Mouse (Mus musculus) right cerebral cortex, postnatal 14 days (tissue): ENCODE results near the gene Kcnj16.
A peak's percentile ranks its signal among the peaks of the same experiment; 100 is the strongest.

Experiments used
- DNase-seq: peaks from one replicate; pipeline ENCODE4 v3.0.0; 2022

The Kcnj16 gene

DNA sequence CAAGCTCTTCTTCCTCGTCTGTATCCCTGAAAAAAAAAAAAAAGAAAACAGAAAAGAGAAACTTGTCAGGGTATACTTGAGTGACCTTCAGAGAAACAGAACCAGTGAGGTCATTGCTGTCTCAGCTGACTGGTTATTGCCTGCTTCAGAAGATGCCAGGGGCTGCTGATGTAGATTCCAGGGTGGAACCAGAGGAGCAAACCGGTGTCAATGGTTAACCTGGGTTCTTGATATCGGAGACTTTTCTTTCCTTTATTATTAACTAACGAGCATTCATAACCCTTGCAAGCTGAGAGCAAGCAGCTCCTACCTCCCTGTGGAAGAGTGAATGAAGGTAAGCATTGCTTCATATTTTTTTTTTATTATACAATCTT is at the start of gene Kcnj16:
TSS of gene Kcnj16 (plus strand) at position 272 of the 374 bp plus-strand sequence.
- no peak for DNase-seq

DNA sequence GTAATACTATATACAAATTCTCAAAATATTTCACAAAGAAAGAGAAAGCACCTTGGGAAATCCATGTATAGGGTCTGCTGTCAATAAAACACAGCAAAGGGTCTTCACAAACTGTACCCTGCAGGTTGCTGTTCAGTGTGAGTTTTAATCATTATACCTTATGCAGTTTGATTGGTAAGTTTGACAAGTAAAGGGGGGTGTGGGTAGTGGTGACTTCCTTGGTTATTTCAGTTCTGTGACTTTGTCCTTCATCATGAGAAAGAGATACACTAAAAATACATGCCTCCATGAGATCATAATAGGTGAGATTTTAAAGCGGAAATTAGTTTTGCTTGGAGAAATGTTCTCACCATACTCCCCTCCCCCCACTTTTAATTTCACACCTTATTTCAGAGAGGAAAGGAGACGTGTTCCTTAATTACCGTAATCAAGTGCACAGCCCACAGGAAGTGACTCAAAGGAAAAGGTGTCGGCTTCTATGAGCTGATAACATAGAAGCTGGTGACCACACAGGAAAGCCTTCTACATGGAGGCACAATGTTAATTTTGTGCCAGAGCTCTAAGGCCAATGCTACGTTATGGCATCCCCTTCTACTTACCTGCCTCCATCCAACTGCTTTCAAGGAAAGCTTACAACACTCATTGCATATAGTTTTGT is 48.9 kb upstream of the Kcnj16 start:
- DNase-seq: no peak

DNA sequence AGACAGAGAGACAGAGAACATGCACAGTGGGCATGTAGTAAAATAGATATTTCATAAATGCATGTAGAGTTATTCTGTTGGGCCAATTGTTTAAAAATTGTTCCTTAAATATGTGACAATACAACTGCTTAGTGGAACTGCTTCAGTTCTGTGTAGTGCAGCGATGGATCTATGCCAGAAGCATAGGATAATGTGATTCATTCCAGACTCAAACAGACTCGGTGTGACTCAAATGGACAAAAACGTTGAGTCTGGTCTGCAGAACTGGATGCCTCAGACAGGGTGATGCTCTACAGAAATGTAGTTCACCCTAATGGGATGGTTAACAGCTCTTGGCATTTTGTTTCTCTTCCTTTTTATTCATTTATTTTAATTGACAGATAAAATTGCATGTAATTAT is 32.1 kb upstream of the Kcnj16 start:
- DNase-seq: no peak

DNA sequence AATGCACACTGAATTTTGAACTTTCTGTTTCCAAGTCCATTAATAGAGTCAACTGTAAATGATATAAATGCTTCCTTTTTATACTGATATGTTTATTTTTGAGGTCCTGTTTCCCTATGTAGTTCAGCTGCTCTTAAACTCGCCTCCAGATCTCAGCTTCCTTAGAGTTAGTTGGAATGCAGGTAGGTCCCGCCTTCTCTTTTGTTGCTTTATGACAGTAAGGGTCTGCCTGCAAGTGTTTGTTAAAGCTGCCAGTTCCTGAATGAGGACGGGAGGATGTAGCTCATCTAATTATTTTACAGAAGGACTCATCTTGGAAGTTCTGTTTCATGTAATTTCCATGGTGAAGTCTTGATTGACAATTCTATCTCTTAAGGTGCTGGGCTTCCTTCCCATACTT is 25.6 kb upstream of the Kcnj16 start:
- no peak for DNase-seq

DNA sequence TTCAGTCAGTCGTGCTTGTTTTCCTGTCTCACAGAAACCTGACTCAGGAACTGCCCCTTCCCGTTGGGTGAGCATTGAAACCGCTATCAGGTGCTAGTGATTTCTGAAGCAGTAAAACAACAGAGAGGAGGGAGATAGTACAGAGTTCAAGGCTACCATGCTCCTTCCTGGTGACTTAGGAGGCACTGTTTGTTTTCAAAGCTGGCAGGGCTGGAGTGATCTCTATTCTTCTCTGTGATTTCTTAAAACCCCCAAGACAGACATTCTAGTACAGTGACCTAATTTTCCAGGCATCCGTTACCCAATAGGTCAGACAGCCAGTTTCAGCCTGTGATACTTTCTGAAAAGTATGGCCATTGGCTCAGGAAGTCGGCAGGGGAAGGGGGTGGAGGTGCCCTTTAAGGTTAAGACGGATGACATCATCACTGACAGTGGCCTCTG is 25.1 kb upstream of the Kcnj16 start:
- DNase-seq: no peak

DNA sequence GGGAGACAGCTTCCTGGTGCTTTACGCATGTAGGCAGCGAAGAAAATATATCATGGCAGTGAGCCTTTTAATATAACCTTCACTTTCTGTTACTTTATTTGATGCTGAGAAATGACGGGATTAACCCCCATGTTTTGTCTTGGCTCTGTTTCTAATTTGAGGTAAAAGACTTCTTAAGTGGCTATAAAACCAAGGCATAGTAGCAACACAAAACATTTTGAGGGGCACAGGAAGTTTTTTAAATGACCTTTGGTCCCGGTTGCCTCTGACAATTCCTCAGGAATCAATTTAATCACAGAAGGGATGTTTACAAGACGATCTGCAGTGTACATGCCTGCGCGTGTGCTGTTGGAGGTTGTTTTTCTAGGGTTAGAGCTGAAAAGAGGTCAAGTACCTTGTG is 11.2 kb upstream of the Kcnj16 start:
- no peak for DNase-seq

DNA sequence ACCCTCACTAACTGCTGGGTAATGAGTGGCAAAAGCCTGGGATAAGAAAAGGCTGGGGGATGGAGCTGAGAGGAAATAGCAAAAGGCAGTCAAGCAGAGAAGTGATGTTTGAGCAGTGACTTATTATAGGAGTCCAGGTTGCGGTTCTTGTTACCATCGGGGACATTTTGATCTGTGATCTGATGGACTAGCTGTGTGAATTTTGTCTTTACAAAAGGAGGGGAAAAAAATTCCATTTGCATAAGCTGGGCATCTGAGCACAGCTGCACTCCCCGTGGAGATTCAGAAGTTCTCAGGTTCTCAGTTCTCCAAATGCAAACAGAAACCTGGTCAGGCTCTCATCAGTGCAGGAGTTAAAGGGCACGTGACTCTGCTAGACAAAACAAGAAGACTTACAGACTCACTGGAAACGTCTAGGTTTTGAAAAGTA is 6.2 kb upstream of the Kcnj16 start:
- DNase-seq: no peak

DNA sequence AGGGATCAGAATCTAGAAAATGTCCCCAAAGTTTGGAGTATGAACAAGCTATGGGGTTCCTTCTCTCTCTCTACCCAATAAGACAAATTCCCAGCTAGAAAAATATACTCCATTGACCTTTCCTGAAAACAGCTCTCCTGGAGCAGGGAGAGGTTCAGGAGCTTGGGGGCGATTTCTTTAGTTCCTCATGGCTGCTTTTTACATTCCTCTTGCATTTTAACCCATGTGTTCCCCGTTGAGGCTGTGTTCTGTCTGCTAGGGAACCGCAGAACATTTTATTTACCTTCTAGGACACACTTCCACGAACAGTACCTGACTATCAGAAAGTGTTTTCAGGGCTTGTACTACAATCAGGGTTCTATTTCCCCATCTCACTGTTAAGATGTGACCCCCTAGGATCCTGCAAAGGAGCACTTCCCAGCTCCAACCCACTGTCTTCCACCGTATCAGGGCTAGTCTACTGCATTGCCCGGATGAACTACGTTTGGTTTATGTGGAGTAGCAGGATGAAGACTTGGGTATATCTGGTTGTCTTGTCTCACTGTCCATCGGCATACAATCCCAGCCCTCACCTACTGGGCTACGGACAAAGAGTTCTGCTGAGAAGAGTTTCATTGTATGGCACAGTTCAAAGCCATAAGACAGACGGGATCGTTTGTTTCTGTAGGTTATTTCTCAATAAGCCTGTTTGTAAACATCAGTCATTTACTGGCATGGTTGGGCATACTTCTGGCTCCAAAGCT is 643 bp upstream of the Kcnj16 start:
- no peak for DNase-seq

DNA sequence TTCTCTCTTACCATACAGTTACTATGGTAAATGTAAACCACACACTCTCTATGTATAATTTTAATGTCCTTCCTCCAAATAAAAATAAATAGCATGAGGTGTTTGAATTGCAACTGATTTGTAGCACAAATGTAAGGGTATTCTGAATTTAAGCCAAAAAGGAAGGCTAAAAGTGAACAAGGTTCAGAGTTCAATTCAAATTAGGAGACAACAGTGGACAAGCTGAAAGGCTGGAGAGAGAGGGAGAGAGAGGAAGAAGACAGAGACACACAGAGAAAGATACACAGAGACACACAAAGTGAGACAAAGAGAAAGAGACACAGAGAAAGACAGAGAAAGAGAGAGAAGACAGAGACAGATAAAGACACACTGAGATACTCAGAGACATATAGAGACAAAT is 1.1 kb downstream of the Kcnj16 start:
- no peak for DNase-seq

DNA sequence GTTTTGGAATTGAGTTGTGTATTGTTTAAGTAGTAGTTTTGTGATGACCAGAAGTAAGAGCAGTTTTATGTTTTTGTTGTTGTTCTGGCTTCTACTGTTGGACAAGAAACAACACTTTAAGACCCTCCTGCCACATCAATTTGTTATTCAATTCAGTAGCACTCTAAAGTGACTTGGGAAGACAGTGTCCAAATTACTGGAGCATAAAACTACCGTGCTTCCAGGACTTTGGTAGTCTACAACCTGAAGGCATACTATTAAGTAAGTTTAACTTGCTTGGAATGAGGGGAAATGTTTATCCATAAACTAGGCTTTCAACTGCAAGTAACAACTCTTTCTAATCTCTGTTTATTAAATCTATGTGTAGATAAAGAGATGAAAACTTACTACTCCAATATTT is 17.7 kb downstream of the Kcnj16 start:
- no peak for DNase-seq

DNA sequence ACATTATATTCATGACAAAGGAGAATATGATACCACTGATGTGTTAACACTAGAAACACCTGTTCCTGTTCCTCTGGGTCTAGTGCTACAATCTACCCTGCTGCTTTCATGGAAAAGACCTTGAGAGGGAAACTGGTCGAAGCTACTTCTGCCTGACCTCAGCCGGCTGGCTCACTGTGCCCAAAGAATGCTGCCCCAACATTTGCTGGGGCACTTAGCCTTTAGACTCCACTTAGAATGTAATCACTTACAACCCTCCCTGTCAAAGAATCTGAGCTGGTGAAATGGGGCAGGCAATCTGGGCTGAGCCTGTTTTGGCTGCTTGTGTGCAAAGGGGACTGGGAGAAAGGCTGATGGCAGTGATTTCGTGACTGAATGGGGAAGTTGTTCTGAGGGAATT is 18.1 kb downstream of the Kcnj16 start:
- no peak for DNase-seq

DNA sequence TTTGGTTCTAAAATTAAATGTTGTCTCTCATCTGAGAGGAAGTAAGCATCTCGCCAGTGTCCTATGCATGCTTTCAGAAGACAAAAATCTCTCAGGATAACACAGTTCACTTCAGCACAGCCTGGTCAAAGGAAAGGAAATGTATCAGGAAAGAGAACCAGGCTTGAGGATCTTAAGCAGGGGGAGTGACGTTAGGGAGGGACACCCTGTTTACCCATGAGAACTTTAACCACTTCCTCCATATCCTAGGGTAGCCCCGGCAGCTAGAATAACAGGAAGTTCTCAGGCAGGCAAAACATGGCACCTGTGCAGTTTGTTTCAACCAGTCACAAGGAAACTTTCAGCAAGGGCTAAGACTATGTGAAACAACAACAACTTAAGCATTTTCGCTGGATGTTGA is 25.8 kb downstream of the Kcnj16 start:
- no peak for DNase-seq

DNA sequence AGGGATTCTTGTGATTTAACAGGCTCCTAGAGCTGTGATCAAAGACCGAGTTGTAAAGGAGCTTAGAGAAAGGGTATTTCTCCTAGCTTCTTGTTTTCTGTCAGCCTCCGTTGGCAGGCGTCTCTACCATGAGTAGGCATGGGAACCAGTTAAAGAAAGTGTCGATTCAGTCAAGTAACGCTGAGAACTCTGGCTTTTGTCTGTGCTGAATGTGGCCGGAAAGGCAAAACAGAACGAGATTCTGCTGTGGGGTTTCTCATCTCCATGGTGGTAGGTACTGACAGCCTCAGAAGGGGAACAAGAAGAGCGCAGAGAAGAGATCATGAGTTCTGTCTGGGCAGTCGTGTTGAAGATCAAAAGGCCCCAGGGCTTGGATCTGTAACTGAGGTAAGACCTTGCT is 29.4 kb downstream of the Kcnj16 start:
- peak; percentile 5 for DNase-seq

DNA sequence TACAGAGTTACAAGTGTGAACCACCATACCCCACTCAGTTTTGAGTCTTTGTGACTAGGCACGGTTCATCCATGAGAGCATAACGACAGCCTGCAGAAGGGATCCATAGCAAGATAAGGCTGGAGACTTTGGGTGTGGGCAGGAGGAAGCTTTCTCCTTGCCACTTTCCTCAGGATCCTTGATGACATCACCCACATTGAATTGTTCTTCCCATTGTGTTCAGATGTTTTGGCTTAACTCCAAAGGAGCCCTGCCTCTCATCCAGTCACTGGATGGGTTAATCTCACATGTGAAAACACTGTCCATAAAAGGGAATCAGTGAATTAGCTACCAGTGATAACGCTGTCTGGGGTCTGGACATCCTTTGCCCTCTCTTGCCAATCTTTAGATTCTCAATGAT is 37.3 kb downstream of the Kcnj16 start:
- no peak for DNase-seq

DNA sequence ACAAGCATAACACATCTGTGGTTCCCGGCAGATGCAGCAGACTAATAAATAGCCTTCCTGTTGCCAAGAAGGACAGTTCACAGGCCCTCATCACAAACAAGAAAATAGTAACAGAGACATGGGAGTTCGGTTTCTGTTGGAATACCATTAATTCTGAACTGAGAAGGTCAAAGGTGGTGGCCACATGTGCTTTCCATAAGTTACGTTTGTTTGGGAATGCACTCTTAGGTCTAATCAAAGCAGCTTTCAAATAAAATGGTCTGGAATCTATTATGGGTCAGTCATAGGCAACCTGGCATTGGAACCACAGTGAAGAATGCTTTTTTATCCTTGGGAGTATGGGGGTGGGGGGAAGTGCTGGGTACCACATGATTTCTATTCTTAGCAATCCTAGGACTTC is 41.6 kb downstream of the Kcnj16 start:
- DNase-seq: no peak

DNA sequence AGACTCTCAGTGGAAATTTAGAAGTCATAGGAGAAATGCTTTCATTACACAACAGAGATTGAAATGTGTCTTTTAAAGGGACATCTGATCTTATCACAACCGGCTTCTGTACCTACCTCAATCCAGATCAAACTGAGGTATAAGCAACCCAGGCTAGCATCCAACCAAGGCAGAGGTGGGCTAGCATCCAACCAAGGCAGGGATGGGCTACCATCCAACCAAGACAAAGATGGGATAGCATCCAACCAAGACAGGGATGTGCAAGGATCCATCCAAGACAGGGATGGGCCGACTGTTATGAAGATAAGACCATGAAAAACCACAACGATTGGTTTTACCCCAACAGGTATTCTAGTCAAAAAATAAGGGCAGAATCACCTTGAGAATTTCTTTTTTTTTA is 48.4 kb downstream of the Kcnj16 start:
- DNase-seq: no peak

DNA sequence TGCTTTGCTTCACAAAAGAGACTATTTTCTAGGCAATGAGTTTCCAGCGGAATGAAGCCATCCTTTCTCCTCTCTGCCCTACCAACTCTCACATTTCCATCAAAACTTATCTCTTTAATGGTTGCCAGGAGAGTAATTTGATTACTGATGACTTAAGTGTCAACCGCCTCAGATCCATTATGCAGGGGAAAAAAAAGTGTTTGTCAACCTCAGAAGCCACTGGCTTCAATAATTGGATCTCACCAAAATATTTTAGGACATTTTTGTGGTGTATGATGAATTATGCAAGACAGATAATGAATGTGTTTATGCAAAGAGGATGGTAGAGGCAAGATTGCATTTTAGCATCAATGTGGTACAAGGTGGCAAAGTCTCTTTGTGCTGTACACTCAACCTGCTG is 52.4 kb downstream of the Kcnj16 start:
- DNase-seq: no peak

DNA sequence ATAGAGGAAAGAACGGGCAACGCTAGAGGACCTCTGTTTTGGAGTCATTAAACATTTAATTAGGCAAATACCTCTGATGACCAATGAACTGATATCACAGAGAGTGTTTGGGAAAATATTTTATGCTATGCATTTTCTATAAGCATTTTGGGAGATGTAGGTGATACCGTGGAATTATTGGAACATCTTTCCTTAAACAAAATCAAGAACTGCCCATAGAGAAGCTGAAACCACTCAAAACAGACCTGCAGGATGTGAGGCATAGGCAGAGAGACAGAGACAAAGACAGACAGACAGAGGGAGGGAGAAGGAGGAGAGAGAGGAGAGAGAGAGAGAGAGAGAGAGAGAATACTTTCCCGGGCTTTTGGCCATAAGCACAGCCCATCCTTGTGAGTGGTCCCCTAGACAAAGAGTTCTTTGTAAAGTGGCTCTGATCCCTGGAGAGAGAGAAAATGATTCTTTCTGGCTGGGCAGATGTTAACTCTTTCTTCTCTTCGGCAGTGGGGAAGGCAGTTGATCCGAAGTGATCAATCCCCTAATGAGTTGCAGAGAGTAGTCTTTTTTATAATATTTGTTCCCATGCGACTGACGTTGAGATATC is 54.9 kb downstream of the Kcnj16 start:
- DNase-seq: no peak

DNA sequence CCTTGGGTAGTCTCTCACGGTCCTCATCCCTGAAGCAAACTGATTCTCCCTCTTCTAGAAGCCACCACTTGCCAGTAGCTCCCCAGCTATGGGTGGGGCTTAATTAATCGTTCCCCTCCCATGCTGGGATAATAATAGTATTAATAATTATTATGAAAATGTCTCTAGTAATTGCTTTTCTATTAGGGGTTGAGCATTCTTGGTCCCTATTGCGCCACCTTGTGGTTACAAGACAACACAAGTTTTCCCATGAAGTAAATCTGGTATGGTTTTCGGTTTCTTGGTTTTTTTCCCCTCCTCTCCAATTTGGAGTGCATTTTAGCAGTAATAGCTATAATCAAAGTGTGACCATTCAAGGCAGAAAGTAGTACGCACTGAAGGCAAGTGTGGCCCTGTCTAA is 74.3 kb downstream of the Kcnj16 start:
- DNase-seq: peak; percentile 20

DNA sequence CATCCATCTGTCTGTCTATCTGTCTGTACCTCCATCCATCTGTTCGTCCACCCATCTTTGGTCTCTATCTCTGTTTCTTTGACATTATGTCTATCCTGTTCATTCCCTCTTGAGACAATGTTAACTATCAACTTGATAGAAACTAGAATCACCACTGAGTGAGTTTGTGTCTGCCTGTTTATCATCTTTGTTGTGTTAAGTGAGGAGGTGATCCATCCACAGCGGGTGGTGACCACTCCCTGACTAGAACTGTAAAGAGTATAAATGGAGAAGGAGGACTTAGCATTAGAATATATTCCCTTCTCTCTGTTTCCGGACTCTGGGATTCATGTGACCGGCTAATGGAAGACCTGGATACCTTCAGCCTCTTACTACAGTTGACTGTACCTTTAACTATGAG is 75.5 kb downstream of the Kcnj16 start:
- no peak for DNase-seq

DNA sequence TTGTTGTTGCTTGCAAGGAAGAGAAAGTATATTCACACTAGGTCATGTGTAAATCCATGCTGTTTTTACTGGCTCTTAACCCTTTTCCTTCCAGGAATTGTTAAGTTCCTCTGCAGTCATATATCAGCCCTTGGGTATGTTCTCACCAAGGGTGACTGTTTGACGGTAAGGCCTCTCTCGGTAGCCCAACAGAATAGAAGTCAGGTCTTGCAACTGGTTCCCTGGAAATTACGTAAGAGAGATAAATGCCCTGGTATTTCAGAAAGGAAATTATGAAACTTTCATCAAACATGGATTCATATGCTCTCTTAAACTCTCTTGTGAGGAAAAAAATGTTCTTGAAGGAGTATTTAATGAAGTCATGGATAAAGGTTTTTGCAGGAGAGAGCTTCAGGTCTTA is 86.4 kb downstream of the Kcnj16 start:
- no peak for DNase-seq

DNA sequence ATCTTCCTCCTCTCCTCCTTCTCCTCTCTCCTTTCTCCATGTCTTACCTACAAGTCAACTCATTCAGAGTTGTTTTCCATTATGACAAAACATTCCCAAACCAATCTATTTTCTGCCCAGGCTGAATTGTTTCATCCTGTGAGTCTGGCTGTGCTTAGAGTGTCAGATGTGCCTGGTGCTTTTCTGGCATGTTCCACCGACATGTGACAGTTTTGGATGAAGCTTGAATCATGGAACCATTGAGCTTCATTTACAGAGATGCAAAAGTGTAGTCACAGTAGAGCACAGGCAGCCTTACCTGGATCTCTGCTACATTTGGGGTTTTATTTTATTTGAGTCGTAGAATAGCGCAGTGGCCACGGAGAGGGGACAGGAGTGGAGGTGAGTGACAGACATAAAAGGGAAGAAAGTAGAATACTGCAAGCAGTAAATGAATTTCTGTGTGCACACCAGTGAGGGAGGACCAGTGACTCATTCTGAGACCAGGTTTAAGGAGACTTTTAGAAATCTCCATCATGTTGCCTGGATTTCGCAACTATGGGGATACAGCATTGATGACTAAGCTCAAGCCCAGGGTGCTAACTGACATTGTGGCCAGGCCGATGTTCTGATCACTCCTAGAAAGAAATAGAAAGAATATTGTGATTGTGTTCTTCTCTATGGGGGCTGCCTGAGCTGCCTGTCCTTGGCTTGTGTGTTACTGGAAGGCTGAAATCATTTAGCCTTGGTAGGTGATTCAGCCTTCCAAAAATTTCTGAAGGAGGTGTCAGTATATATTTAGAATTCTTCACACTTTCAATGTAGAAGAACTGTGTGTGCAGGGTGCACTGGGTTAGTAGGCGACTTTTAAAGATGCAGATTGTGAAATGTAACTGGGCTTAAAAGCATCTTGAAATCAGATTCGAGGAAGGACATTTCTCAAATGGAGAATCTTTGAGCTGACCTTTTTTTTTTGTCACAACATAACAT is 87.3 kb downstream of the Kcnj16 start:
- no peak for DNase-seq

DNA sequence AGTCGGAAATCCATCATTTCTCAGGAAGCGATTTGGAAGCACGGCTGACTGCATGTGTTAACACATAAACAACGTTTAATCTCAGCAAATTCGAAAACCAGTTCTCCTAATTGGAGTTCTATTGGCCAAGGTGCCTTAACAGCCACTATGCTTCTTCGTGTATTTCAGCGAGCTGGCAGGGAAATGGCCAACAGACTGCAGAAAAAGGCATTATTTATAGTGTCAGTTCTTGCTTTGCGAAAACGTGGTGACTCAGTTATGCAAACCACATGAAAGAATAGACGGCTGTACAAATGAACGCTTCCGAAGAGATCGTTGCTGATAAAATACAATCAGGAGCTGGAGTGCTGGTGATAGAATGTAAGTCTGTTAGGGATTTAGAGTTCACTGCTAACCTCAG is 88.2 kb downstream of the Kcnj16 start:
- no peak for DNase-seq
